ENCODE assay signal across 8 mouse cellular contexts in the genomic region with DNA sequence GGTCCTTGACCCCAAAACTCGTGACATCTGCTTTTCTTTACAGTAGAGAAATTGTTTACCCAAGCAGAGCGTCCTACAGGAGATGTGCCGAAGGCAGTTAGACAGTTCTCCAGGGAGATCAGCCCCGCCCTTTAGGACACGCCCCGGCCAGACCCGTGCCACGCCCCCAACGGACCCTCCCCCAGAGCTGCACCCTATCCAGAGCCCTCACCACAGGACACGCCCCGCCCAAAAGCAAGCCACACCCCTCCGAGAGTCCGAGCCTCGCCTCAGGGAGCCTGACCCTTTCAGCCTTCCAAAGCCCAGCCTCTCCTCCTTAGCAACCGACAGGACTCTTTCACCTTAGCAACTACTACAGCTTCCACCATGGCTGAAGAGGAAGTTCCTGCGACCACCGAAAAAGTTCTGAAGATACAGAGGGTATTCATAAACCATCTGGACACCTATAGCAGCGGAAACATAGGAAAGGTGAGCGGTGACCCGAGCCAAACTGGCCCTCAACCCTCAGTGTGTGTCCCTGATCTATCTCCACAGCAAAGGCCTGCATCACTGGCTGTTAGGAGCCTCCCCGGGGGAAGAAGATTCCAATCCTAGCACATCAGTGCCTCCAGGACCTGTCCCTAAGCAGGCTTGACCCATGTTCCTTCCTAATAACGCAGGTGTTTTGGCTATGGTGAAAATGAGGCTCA. TPM values are rescaled to one million over a fixed set of nuclear protein-coding genes. Genes with fewer than 3 reads are reported as not detected.
DNase-seq lines count a peak whose midpoint lies in the region; ATAC-seq and TF ChIP-seq lines count a peak whose summit lies in the region.

A gene (plus strand): TSS at position 178 of the 689 bp plus-strand sequence.

- DNase-seq in urinary bladder, adult 18-20 months (ENCODE audit: low spot score in 2 of 2): peak; percentile 28 to 57
- no peak for DNase-seq in urinary bladder, adult 2 months (ENCODE audit: low spot score)
- DNase-seq in kidney, postnatal 0 days (ENCODE audit: low spot score): peak; percentile 90
- DNase-seq in lung, postnatal 36 days: peak; percentile 85
- peak; percentile 71 to 74 for DNase-seq in spleen, postnatal 14 days (ENCODE audit: low spot score in 2 of 2)
- DNase-seq in cerebellum, adult 9-10 months: no peak

- H3K9ac ChIP-seq in embryonic facial prominence, embryonic 13.5 days: no peak within 1 kb of the TSS
- no peak within 1 kb of the TSS for H3K9ac ChIP-seq in heart, embryonic 15.5 days
- no peak within 1 kb of the TSS for H3K9ac ChIP-seq in kidney, postnatal 0 days (ENCODE audit: low read depth, low read length)

- H3K4me2 ChIP-seq in embryonic facial prominence, embryonic 13.5 days: peak within 1 kb of the TSS; percentile 51
- peak within 1 kb of the TSS; percentile 43 for H3K4me2 ChIP-seq in heart, embryonic 15.5 days
- peak within 1 kb of the TSS; percentile 53 for H3K4me2 ChIP-seq in kidney, postnatal 0 days (ENCODE audit: low read length)

- H3K27ac ChIP-seq in embryonic facial prominence, embryonic 13.5 days: no peak within 1 kb of the TSS
- no peak within 1 kb of the TSS for H3K27ac ChIP-seq in heart, embryonic 15.5 days
- H3K27ac ChIP-seq in kidney, postnatal 0 days: no peak within 1 kb of the TSS

- peaks cover 12% of the 10 kb centered on the region for H3K36me3 ChIP-seq in embryonic facial prominence, embryonic 13.5 days
- peaks cover 10% of the 10 kb centered on the region; the same call in 1 of the 2 replicates for H3K36me3 ChIP-seq in heart, embryonic 15.5 days
- H3K36me3 ChIP-seq in kidney, postnatal 0 days (ENCODE audit: insufficient read depth, low read length): no peaks in the 10 kb centered on the region; the same call in 1 of the 2 replicates

- H3K4me3 ChIP-seq in embryonic facial prominence, embryonic 13.5 days: peak within 1 kb of the TSS; percentile 23
- H3K4me3 ChIP-seq in heart, embryonic 15.5 days: no peak within 1 kb of the TSS
- H3K4me3 ChIP-seq in kidney, postnatal 0 days (replicated peaks; ENCODE audit: low read depth, low read length): no peak within 1 kb of the TSS

- WGBS in embryonic facial prominence, embryonic 13.5 days: 10% methylated on average over 22 of the region's 22 CpGs
- 11% methylated on average over 22 of the region's 22 CpGs for WGBS in heart, embryonic 15.5 days
- WGBS in kidney, postnatal 0 days: 9% methylated on average over 22 of the region's 22 CpGs

- H3K4me1 ChIP-seq in embryonic facial prominence, embryonic 13.5 days: peaks cover 10% of the 10 kb centered on the region
- H3K4me1 ChIP-seq in heart, embryonic 15.5 days (replicated peaks): peaks cover 6% of the 10 kb centered on the region; the same call in 1 of the 2 replicates
- H3K4me1 ChIP-seq in kidney, postnatal 0 days (replicated peaks; ENCODE audit: insufficient read depth, low read length): peaks cover 4% of the 10 kb centered on the region; the same call in 1 of the 2 replicates

- H3K27me3 ChIP-seq in embryonic facial prominence, embryonic 13.5 days: no peaks in the 10 kb centered on the region
- no peaks in the 10 kb centered on the region for H3K27me3 ChIP-seq in heart, embryonic 15.5 days
- H3K27me3 ChIP-seq in kidney, postnatal 0 days (ENCODE audit: insufficient read depth, low read length): no peaks in the 10 kb centered on the region

- TF ChIP-seq CTCF in kidney, postnatal 0 days (IDR thresholded peaks at IDR 0.05; ENCODE audit: low read depth): no peak

- ATAC-seq in embryonic facial prominence, embryonic 13.5 days (ENCODE audit: insufficient number of reproducible peaks, insufficient read depth, low FRiP score, low TSS enrichment, low read depth): peak; percentile 56; the same call in 1 of the 2 replicates
- ATAC-seq in heart, embryonic 15.5 days (replicated peaks; ENCODE audit: insufficient number of reproducible peaks, insufficient read depth, low FRiP score, low read depth): peak; percentile 88
- peak; percentile 98 for ATAC-seq in kidney, postnatal 0 days (replicated peaks; ENCODE audit: low FRiP score, low read depth)

- no peaks in the 10 kb centered on the region for H3K9me3 ChIP-seq in embryonic facial prominence, embryonic 13.5 days
- H3K9me3 ChIP-seq in heart, embryonic 15.5 days (replicated peaks): no peaks in the 10 kb centered on the region
- no peaks in the 10 kb centered on the region for H3K9me3 ChIP-seq in kidney, postnatal 0 days (replicated peaks; ENCODE audit: low read length)

RNA-seq across cellular contexts. Expression of the gene that starts here (rescaled TPM):
- polyA plus RNA-seq in urinary bladder, adult 2 months (2012; rRNA removed): 0.11 and 0.25 TPM in 2 replicates
- polyA plus RNA-seq in embryonic facial prominence, embryonic 13.5 days (2015; fragmentation: Nextera tagmentation; extraction: Ambion mirVana): 0.45 and 0.63 TPM in 2 replicates
- polyA plus RNA-seq in heart, embryonic 15.5 days (2015; fragmentation: Nextera tagmentation; extraction: Ambion mirVana): 0.22 and 0.26 TPM in 2 replicates
- polyA plus RNA-seq in kidney, postnatal 0 days (2015; fragmentation: Nextera tagmentation; extraction: Ambion mirVana): 3.7 and 4.1 TPM in 2 replicates

Comparison
In these comparisons a context has a peak if more than half of its experiments do, and no peak if none do; other contexts are left out.
1. DNase-seq: peak in urinary bladder, adult 18-20 months (2 of 2), kidney, postnatal 0 days (single experiment), lung, postnatal 36 days (single experiment) and spleen, postnatal 14 days (2 of 2); none in urinary bladder, adult 2 months (single experiment) and cerebellum, adult 9-10 months (single experiment).
2. Peak in ATAC-seq, H3K4me3 ChIP-seq and H3K4me2 ChIP-seq in embryonic facial prominence, embryonic 13.5 days; RNA of the gene not detected or under 1 TPM.
3. Peak in ATAC-seq and H3K4me2 ChIP-seq in heart, embryonic 15.5 days; RNA of the gene not detected or under 1 TPM.
4. Peak in every context shown above with its lines, with median percentiles within 50 percentile points of each other: ATAC-seq and H3K4me2 ChIP-seq.